Mouse (Mus musculus) lung, postnatal 36 days (tissue): ENCODE data around the gene Adig.

Experiments used
- DNase-seq: peaks from one replicate; pipeline ENCODE4 v3.0.0; 2022; ENCODE audit warnings: mixed read lengths

The Adig gene

GRCm38 (mm10) chr2:158545266-158545665, 42.9 kb downstream of the Adig start:
- no peak for DNase-seq

GRCm38 (mm10) chr2:158546751-158547150, 44.3 kb downstream of the Adig start:
- DNase-seq: peak; percentile 77

- peak; percentile 87 for DNase-seq
Measured at GRCm38 (mm10) chr2:158550067-158550466, 47.7 kb downstream of the Adig start.

GRCm38 (mm10) chr2:158554366-158554765, 52.0 kb downstream of the Adig start:
- DNase-seq: no peak

- DNase-seq: peak; percentile 75
Measured at GRCm38 (mm10) chr2:158555252-158555651, 52.8 kb downstream of the Adig start.

GRCm38 (mm10) chr2:158555812-158556211, 53.4 kb downstream of the Adig start:
- DNase-seq: no peak

- DNase-seq: peak; percentile 77
Measured at GRCm38 (mm10) chr2:158556225-158556624, 53.8 kb downstream of the Adig start.

- no peak for DNase-seq
Measured at GRCm38 (mm10) chr2:158556750-158557149, 54.3 kb downstream of the Adig start.
